Mouse (Mus musculus): Measurements from ENCODE around the gene Vmn2r89. TPM values are rescaled to one million over a fixed set of nuclear protein-coding genes. Genes with fewer than 3 reads are reported as not detected.
"Not testable (repeated sequence)": the region's sequence is repeated elsewhere in the genome, so short reads cannot be mapped to it uniquely, and the experiment has no call there.

The Vmn2r89 gene
- polyA plus RNA-seq, 1 experiment = not detected

- Histone ChIP-seq H3K36me3 (ENCODE audit: control insufficient read depth, insufficient read depth) (no peaks in the 10 kb centered on the region), H3K27me3 (ENCODE audit: control insufficient read depth, insufficient read depth, insufficient read length) (no peaks in the 10 kb centered on the region), H3K4me3 (no peak overlapping the region), H3K4me2 (ENCODE audit: low read depth) (no peak overlapping the region), H3ac (ENCODE audit: control insufficient read depth, insufficient read length) (no peak overlapping the region), H3K79me2 (ENCODE audit: control insufficient read depth, insufficient read depth) (no peaks in the 10 kb centered on the region)
- TF ChIP-seq TCF3 (IDR thresholded peaks at IDR 0.05; ENCODE audit: insufficient read length, low read depth) = no peak
- no peak for TF ChIP-seq SRF (IDR thresholded peaks at IDR 0.05; ENCODE audit: control insufficient read depth, insufficient read length, low read depth)
- no peak for TF ChIP-seq TCF12 (IDR thresholded peaks at IDR 0.05; ENCODE audit: insufficient read depth, poor library complexity, severe bottlenecking)
- no peak for TF ChIP-seq MYOD1 (IDR thresholded peaks at IDR 0.05; ENCODE audit: control insufficient read depth in 1 of 3, insufficient read length in 2 of 3, low read depth in 2 of 3)
- TF ChIP-seq E2F4 (IDR thresholded peaks at IDR 0.05; ENCODE audit: insufficient read depth) = no peak
- no peak for TF ChIP-seq REST (IDR thresholded peaks at IDR 0.05; ENCODE audit: insufficient read depth, insufficient read length)
- no peak for TF ChIP-seq MAX (IDR thresholded peaks at IDR 0.05; ENCODE audit: low read depth)
- no peak for TF ChIP-seq USF1 (IDR thresholded peaks at IDR 0.05; ENCODE audit: low read depth)
- TF ChIP-seq MYOG (IDR thresholded peaks at IDR 0.05; ENCODE audit: control insufficient read depth in 1 of 3, insufficient read depth in 1 of 3, insufficient read length in 2 of 3, low read depth in 2 of 3) = no peak
Measured at GRCm38 (mm10) chr14:51435020-51435419, 16.6 kb upstream of the Vmn2r89 start.

- TF ChIP-seq TCF3 (IDR thresholded peaks at IDR 0.05; ENCODE audit: insufficient read length, low read depth) = no peak
- no peak for TF ChIP-seq USF1 (IDR thresholded peaks at IDR 0.05; ENCODE audit: low read depth)
- TF ChIP-seq SRF (IDR thresholded peaks at IDR 0.05; ENCODE audit: control insufficient read depth, insufficient read length, low read depth) = no peak
- TF ChIP-seq MYOG (IDR thresholded peaks at IDR 0.05; ENCODE audit: control insufficient read depth in 1 of 3, insufficient read depth in 1 of 3, insufficient read length in 2 of 3, low read depth in 2 of 3) = no peak
- no peak for TF ChIP-seq E2F4 (IDR thresholded peaks at IDR 0.05; ENCODE audit: insufficient read depth)
- no peak for TF ChIP-seq MAX (IDR thresholded peaks at IDR 0.05; ENCODE audit: low read depth)
- TF ChIP-seq TCF12 (IDR thresholded peaks at IDR 0.05; ENCODE audit: insufficient read depth, poor library complexity, severe bottlenecking) = no peak
- no peak for TF ChIP-seq CEBPB (IDR thresholded peaks at IDR 0.05; ENCODE audit: insufficient read depth, poor library complexity, severe bottlenecking)
- no peak for TF ChIP-seq POLR2AphosphoS2 (IDR thresholded peaks at IDR 0.05; ENCODE audit: insufficient read length, low read depth)
- no peak for TF ChIP-seq POLR2A (IDR thresholded peaks at IDR 0.05; ENCODE audit: insufficient read length, low read depth)
- no peak for TF ChIP-seq MYOD1 (IDR thresholded peaks at IDR 0.05; ENCODE audit: control insufficient read depth in 1 of 3, insufficient read length in 2 of 3, low read depth in 2 of 3)
- no peak for TF ChIP-seq REST (IDR thresholded peaks at IDR 0.05; ENCODE audit: insufficient read depth, insufficient read length)
- no peak overlapping the region for H3ac ChIP-seq (ENCODE audit: control insufficient read depth, insufficient read length)
- H3K4me3 ChIP-seq = no peak overlapping the region
- no peak overlapping the region for H3K4me2 ChIP-seq (ENCODE audit: low read depth)
- H3K36me3 ChIP-seq (ENCODE audit: control insufficient read depth, insufficient read depth) = no peaks in the 10 kb centered on the region
- H3K27me3 ChIP-seq (ENCODE audit: control insufficient read depth, insufficient read depth, insufficient read length) = no peaks in the 10 kb centered on the region
- H3K79me2 ChIP-seq (ENCODE audit: control insufficient read depth, insufficient read depth) = no peaks in the 10 kb centered on the region
Measured at GRCm38 (mm10) chr14:51438955-51439354, 12.7 kb upstream of the Vmn2r89 start.

DNA sequence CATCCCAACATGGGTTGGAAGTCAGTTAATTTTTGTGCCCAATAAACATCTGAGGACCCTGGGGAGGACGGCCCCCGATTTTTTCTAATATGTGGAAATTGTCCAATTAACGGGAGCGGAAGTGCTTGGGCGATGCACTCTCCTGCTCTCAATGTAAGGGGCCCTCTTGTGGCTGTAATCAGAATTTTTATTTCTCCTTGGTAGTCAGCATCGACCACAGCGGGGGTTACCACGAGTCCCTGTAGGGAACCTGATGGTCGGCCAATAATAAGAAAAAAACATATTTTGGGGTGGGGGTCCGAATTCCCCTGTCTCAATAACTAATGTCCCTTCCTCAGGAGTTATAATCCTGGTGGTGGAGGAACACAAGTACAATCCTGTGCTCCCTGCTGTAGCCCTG, 28.6 kb downstream of the Vmn2r89 start:
- peak overlapping the region; percentile 92 for H3K4me2 ChIP-seq (ENCODE audit: low read depth)
- not testable (repeated sequence) for H3K4me3 ChIP-seq; H3K36me3 ChIP-seq (ENCODE audit: control insufficient read depth, insufficient read depth)

DNA sequence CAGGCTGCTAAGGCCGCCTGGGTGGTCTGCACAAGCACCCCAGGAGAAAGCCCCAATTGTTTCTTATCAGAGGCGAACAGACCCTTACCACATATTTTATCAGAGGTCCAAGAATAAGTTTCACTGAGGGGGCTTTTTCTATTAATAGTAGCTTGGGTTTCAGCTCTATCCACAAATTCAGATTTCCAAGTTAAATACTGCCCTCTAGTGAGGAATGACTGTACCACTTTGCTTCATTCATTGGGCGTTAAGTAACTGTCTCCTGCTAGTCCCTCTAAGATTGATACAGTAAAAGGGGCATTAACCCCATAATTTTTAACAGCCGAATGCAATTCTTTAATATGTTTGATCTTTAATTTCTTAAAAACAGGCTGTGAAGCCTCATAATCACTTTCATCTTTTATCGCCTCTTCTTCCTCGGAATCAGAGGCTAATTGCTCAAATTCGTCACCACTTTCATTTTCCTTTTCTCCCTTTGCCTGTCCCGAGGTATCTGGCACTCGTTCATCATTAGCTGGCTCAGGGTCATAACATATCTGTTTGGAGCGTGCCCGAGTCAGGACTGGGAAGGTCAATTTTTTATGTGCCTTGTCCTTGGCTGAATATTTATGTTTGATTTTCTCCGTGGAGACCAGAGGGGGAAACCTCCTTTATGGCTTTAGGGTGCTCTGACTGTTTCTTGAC, 29.8 kb downstream of the Vmn2r89 start:
- H3K27me3 ChIP-seq (ENCODE audit: control insufficient read depth, insufficient read depth, insufficient read length); H3K79me2 ChIP-seq (ENCODE audit: control insufficient read depth, insufficient read depth); H3K36me3 ChIP-seq (ENCODE audit: control insufficient read depth, insufficient read depth); H3ac ChIP-seq (ENCODE audit: control insufficient read depth, insufficient read length): not testable (repeated sequence)
- Histone ChIP-seq H3K4me2 (ENCODE audit: low read depth) (peak overlapping the region; percentile 92), H3K4me3 (peak overlapping the region; percentile 58)

More for the DNA sequence above, 28.6 kb downstream of the Vmn2r89 start:
- not testable (repeated sequence) for H3K79me2 ChIP-seq (ENCODE audit: control insufficient read depth, insufficient read depth); H3K27me3 ChIP-seq (ENCODE audit: control insufficient read depth, insufficient read depth, insufficient read length); H3ac ChIP-seq (ENCODE audit: control insufficient read depth, insufficient read length)

- Histone ChIP-seq H3ac (ENCODE audit: control insufficient read depth, insufficient read length) (no peak overlapping the region), H3K4me3 (peak overlapping the region; percentile 58), H3K36me3 (ENCODE audit: control insufficient read depth, insufficient read depth) (no peaks in the 10 kb centered on the region), H3K27me3 (ENCODE audit: control insufficient read depth, insufficient read depth, insufficient read length) (no peaks in the 10 kb centered on the region), H3K79me2 (ENCODE audit: control insufficient read depth, insufficient read depth) (no peaks in the 10 kb centered on the region), H3K4me2 (ENCODE audit: low read depth) (peak overlapping the region; percentile 92)
- TF ChIP-seq TCF12 (IDR thresholded peaks at IDR 0.05; ENCODE audit: insufficient read depth, poor library complexity, severe bottlenecking) (no peak), POLR2A (IDR thresholded peaks at IDR 0.05; ENCODE audit: insufficient read length, low read depth) (no peak), USF1 (IDR thresholded peaks at IDR 0.05; ENCODE audit: low read depth) (no peak), POLR2AphosphoS2 (IDR thresholded peaks at IDR 0.05; ENCODE audit: insufficient read length, low read depth) (no peak), MYOD1 (IDR thresholded peaks at IDR 0.05; ENCODE audit: control insufficient read depth in 1 of 3, insufficient read length in 2 of 3, low read depth in 2 of 3) (no peak), REST (IDR thresholded peaks at IDR 0.05; ENCODE audit: insufficient read depth, insufficient read length) (no peak), TCF3 (IDR thresholded peaks at IDR 0.05; ENCODE audit: insufficient read length, low read depth) (no peak), E2F4 (IDR thresholded peaks at IDR 0.05; ENCODE audit: insufficient read depth) (no peak), SRF (IDR thresholded peaks at IDR 0.05; ENCODE audit: control insufficient read depth, insufficient read length, low read depth) (no peak), MYOG (IDR thresholded peaks at IDR 0.05; ENCODE audit: control insufficient read depth in 1 of 3, insufficient read depth in 1 of 3, insufficient read length in 2 of 3, low read depth in 2 of 3) (no peak), CEBPB (IDR thresholded peaks at IDR 0.05; ENCODE audit: insufficient read depth, poor library complexity, severe bottlenecking) (no peak), MAX (IDR thresholded peaks at IDR 0.05; ENCODE audit: low read depth) (no peak)
Measured at GRCm38 (mm10) chr14:51482051-51482715, 30.5 kb downstream of the Vmn2r89 start.

DNA sequence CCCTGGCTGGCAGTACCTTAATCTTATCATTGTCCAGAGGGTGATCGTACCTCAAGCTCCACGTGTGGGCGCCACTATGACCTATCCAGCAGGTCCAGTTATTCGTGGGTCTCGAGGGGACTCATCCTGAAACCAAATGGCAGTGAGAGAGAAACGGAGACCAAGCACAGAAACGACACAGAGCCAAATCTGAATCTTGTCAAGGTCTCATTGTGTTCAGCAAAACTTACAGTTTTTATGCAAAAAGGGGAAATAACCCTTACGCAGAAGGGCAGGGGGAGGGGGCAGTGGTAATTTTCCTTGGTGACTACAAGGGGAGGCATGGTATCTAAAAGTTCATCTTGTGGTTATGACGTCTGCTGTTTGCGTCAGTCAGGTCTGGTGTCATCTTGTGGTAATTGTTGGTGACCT, 31.3 kb downstream of the Vmn2r89 start:
- peak overlapping the region; percentile 92 for H3K4me2 ChIP-seq (ENCODE audit: low read depth)
- not testable (repeated sequence) for H3K27me3 ChIP-seq (ENCODE audit: control insufficient read depth, insufficient read depth, insufficient read length); H3ac ChIP-seq (ENCODE audit: control insufficient read depth, insufficient read length); H3K36me3 ChIP-seq (ENCODE audit: control insufficient read depth, insufficient read depth); H3K79me2 ChIP-seq (ENCODE audit: control insufficient read depth, insufficient read depth)
- H3K4me3 ChIP-seq = peak overlapping the region; percentile 58

Data from myocyte (in vitro differentiated cells).